Mouse (Mus musculus) testis, adult 2 months (tissue): ENCODE measurements around the gene Ndc1. TPM values are rescaled to one million over a fixed set of nuclear protein-coding genes. Genes with fewer than 3 reads are reported as not detected.

Source experiments
- H3K27ac ChIP-seq: fragments of 200-500 bp; 2 replicates; pipeline ENCODE4 v1.5.1; 2012; ENCODE audit warnings: low read depth, low read length; ENCODE audit not compliant: control insufficient read depth, insufficient read depth
- H3K27me3 ChIP-seq: fragments of 200-500 bp; 2 replicates; pipeline ENCODE4 v1.6.1; 2012; ENCODE audit warnings: mild to moderate bottlenecking, low read length, moderate library complexity; ENCODE audit not compliant: control insufficient read depth, insufficient read depth
- H3K36me3 ChIP-seq: fragments of 200-500 bp; 2 replicates; pipeline ENCODE4 v1.6.1; 2012; ENCODE audit warnings: mild to moderate bottlenecking, low read length; ENCODE audit not compliant: control insufficient read depth, insufficient read depth
- H3K4me1 ChIP-seq: fragments of 200-500 bp; 2 replicates; pipeline ENCODE4 v1.6.1; 2012; ENCODE audit warnings: low read length; ENCODE audit not compliant: control insufficient read depth, insufficient read depth
- H3K4me3 ChIP-seq: fragments of 200-500 bp; 2 replicates; pipeline ENCODE4 v1.5.1; 2012; ENCODE audit warnings: low read depth, mild to moderate bottlenecking, low read length, moderate library complexity, mixed read lengths; ENCODE audit not compliant: control insufficient read depth
- CTCF ChIP-seq: fragments of 200-500 bp; IDR thresholded peaks from 2 replicates; pipeline ENCODE4 v1.5.1; 2012; ENCODE audit warnings: low read depth, mild to moderate bottlenecking, inconsistent platforms, low read length, moderate library complexity; ENCODE audit not compliant: control insufficient read depth, insufficient read depth, insufficient replicate concordance
- POLR2A ChIP-seq: fragments of 200-500 bp; IDR thresholded peaks from 2 replicates; pipeline ENCODE4 v1.6.1; 2012; ENCODE audit warnings: low read depth, mild to moderate bottlenecking, inconsistent platforms, low read length, moderate library complexity; ENCODE audit not compliant: control insufficient read depth
- polyA plus RNA-seq: library from polyadenylated mRNA; depleted of rRNA; stranded (reverse); fragments of >200 nt; gene quantifications from 2 replicates; pipeline ENCODE4 v1.2.3, GENCODE M21; 2012

The Ndc1 gene
- polyA plus RNA-seq, 1 experiment = 20.5 TPM

DNA sequence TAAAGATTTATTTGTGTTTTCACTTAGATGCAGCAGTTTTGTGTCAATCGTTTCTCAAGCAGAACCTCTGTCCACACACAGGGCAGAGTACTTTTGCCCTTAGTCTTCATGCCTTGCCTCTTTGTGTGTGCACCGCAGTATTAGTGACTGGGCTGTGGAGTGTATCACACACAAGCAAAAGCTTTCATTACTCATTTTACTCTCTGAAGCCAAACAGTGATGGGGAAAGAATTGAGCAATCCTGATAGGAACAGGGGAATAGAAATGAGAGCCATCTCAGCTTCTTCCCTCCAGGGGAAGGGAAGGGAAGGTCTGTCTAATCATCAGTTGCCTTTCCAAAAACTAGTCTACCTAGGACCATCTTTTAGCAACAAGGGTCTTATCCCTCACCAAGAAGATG lies 26.2 kb downstream of the Ndc1 start:
- no peaks in the 10 kb centered on the region for H3K27me3 ChIP-seq
- H3K36me3 ChIP-seq = peaks cover 4% of the 10 kb centered on the region
- TF ChIP-seq CTCF (no peak), POLR2A (no peak)
- H3K27ac ChIP-seq = no peak overlapping the region
- H3K4me1 ChIP-seq = no peaks in the 10 kb centered on the region
- H3K4me3 ChIP-seq = no peak overlapping the region

DNA sequence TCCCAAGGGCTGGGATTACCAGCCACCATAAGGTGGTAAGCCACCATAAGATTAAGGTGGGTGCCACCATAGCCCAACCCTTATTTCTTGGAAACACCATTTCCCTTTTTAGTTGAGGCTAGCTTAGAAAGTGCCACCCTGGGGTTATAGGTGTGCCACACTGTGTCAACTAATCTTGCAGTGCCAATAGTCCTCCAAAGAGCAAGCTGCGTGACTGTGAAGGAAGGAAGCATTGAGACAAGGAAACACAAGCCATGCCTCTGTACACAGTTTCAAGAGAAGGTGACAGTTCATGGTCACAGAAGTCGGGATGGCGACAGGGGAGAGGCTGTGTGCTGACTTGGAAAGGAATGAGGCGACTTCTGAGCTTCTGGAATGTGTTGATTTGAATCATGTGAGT lies 52.6 kb downstream of the Ndc1 start:
- H3K4me3 ChIP-seq = no peak overlapping the region
- TF ChIP-seq CTCF = no peak
- peaks cover 5% of the 10 kb centered on the region for H3K4me1 ChIP-seq
- no peak overlapping the region for H3K27ac ChIP-seq
- H3K36me3 ChIP-seq = no peaks in the 10 kb centered on the region
- no peaks in the 10 kb centered on the region for H3K27me3 ChIP-seq

DNA sequence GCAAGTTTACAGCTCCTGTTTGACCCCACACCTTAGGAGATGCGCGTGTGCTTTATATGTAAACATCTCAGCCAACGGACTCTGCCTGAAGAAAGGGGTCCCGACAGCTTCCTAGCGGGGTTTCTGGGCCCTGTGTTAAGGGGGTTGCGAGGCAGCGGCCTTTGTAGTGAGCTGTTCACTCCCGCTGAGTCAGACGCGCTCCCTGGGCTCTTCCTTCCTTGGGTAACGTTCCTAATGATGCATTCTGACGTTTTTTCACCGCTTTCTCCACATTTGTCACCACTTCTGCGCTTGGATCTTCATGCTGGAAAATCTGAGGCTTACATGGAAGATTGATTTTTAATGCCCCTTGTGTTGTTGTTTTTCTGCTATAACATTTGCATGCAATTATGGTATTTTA lies 54.1 kb downstream of the Ndc1 start:
- peak overlapping the region; percentile 20 for H3K4me3 ChIP-seq
- no peak overlapping the region for H3K27ac ChIP-seq
- no peaks in the 10 kb centered on the region for H3K36me3 ChIP-seq
- TF ChIP-seq POLR2A (no peak), CTCF (no peak)
- H3K27me3 ChIP-seq = no peaks in the 10 kb centered on the region
- peaks cover 5% of the 10 kb centered on the region for H3K4me1 ChIP-seq

DNA sequence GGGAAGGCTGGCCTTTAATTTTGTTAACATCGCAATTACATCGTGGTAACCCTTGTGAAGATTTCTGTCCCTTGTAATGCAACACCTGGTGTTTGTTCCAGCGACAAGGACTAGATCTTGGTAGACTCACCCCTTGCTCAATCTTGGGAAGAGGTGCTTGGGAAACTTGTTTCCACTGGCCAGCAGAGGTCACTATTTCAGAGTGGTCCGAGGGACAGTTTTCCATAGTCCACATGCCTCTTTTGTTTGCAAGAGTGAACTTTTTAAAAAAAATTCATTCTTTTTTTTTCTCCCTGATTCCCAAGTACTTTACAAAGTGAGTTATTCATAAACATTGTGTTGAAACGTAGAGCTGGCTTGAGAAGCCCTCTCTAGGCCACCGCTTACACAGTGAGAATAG lies 54.6 kb downstream of the Ndc1 start:
- Histone ChIP-seq H3K4me1 (peaks cover 5% of the 10 kb centered on the region), H3K36me3 (no peaks in the 10 kb centered on the region), H3K27me3 (no peaks in the 10 kb centered on the region), H3K4me3 (no peak overlapping the region), H3K27ac (no peak overlapping the region)
- no peak for TF ChIP-seq CTCF
- no peak for TF ChIP-seq POLR2A

DNA sequence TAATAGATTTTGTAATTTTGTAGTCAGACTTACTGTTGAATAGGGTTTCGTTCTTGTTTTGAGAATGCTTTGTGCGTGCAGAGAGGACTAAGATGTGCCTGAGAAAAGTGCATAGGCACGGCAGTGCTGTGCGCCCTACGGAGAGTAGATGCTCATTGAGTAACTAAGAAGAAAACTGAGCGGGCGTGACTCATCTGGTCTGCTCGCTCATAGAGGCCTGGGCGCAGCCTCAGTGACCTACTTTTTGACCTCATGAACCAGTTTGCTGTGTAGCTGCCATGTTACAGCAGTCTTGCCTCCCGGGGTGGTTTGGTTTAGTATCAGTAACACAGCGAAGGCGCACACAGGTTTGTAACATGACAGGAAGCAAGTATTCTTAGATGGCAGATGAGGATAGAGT lies 58.0 kb downstream of the Ndc1 start:
- Histone ChIP-seq H3K36me3 (no peaks in the 10 kb centered on the region), H3K4me3 (no peak overlapping the region), H3K27ac (no peak overlapping the region)

DNA sequence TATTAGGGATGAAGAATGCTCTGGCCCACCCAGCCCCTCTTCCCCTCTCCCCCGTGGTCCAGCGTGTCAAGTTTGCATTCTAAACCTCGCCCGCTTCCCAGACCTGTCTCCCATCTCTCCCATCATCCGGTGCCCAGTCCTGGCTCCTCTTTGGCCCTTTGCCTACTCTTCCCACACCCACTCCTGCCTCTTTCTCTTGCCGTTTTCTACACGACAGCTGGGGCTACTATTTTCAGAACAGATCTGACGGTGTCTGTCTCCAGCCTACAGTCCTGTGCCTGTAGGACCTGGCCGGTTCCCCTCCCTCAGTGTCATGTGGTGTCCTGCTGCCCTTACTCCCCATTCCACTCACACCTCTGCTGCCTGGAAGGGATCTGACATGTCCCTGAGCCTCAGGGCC lies 59.0 kb downstream of the Ndc1 start:
- Histone ChIP-seq H3K27ac (no peak overlapping the region), H3K4me1 (peaks cover 2% of the 10 kb centered on the region), H3K27me3 (no peaks in the 10 kb centered on the region), H3K36me3 (no peaks in the 10 kb centered on the region), H3K4me3 (no peak overlapping the region)
- no peak for TF ChIP-seq POLR2A
- TF ChIP-seq CTCF = no peak

More for the DNA sequence above, 58.0 kb downstream of the Ndc1 start:
- no peak for TF ChIP-seq POLR2A
- TF ChIP-seq CTCF = no peak
- H3K4me1 ChIP-seq = peaks cover 5% of the 10 kb centered on the region
- no peaks in the 10 kb centered on the region for H3K27me3 ChIP-seq

DNA sequence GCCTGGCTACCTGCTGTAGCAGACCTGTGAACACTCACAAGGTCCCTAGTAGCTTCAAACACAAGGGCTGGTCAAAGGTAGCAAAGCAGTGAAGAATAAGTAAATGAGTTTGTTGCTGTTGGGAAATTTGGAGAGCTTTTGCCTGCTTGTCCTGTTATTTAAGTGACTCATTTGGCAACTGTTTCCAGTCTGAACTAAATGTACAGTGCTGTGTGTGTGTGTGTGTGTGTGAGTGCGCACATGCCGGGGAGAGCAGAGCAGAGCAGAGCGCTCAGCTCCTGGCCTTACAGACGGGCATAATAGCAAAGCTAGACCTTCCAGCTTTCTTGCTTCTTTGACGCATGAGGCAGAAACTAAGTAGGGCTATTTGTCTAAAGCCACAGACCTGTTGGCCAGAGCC lies 65.1 kb downstream of the Ndc1 start:
- Histone ChIP-seq H3K4me1 (peaks cover 18% of the 10 kb centered on the region), H3K27me3 (no peaks in the 10 kb centered on the region; the same call in 1 of the 2 replicates), H3K4me3 (no peak overlapping the region), H3K36me3 (no peaks in the 10 kb centered on the region), H3K27ac (no peak overlapping the region)
- TF ChIP-seq POLR2A (no peak), CTCF (no peak)

DNA sequence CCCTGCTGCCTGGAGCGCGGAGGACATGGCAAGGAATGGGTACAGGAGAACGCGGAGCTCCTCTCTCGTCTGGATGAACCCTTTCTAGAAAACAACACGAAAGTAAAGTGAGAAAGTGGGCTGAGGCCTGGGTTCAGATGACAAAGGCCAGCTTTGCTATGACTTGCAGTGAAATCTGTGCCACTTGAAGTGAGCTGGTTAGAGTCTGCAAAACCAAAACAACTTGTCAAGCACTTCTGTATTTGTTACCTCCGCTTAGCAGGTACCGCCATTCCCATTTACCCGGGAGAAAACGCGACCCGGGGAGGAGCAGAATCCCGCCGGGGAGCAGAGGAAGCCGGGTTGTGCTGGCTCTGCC lies 66.4 kb downstream of the Ndc1 start:
- H3K4me3 ChIP-seq = peak overlapping the region; percentile 80
- no peaks in the 10 kb centered on the region for H3K36me3 ChIP-seq
- H3K27me3 ChIP-seq = no peaks in the 10 kb centered on the region; the same call in 1 of the 2 replicates
- H3K27ac ChIP-seq = no peak overlapping the region
- peaks cover 18% of the 10 kb centered on the region for H3K4me1 ChIP-seq
- TF ChIP-seq CTCF (no peak), POLR2A (no peak)
